Mouse (Mus musculus) frontal cortex, postnatal 25 days (tissue): ENCODE data around the gene Vsx2.
"Not testable (repeated sequence)": the region's sequence is repeated elsewhere in the genome, so short reads cannot be mapped to it uniquely, and the experiment has no call there.

Experiments used
- DNase-seq, 2 experiments: peaks; one replicate each; pipeline ENCODE4 v3.0.0; 2022; ENCODE audit warnings: low spot score in 2 of 2

The Vsx2 gene

GRCm38 (mm10) chr12:84569336-84569970 is at the start of gene Vsx2:
Vsx2 (plus strand) TSS chr12:84569762.
- no peak for DNase-seq

GRCm38 (mm10) chr12:84523728-84524127 is 45.8 kb upstream of the Vsx2 start:
- DNase-seq: no peak

- DNase-seq: no peak
Measured at GRCm38 (mm10) chr12:84524147-84525050, 45.2 kb upstream of the Vsx2 start.

- DNase-seq: no peak
Measured at GRCm38 (mm10) chr12:84525422-84525821, 44.1 kb upstream of the Vsx2 start.

- DNase-seq: no peak
Measured at GRCm38 (mm10) chr12:84530426-84530825, 39.1 kb upstream of the Vsx2 start.

GRCm38 (mm10) chr12:84531906-84532829 is 37.4 kb upstream of the Vsx2 start:
- DNase-seq: peak in 1 of 2 experiments; percentile 4

GRCm38 (mm10) chr12:84532830-84533199 is 36.7 kb upstream of the Vsx2 start:
- no peak for DNase-seq

- no peak for DNase-seq
Measured at GRCm38 (mm10) chr12:84533706-84534486, 35.7 kb upstream of the Vsx2 start.

GRCm38 (mm10) chr12:84539537-84539936 is 30.0 kb upstream of the Vsx2 start:
- DNase-seq: not testable (repeated sequence)

GRCm38 (mm10) chr12:84541391-84541958 is 28.1 kb upstream of the Vsx2 start:
- DNase-seq: no peak

GRCm38 (mm10) chr12:84546028-84546427 is 23.5 kb upstream of the Vsx2 start:
- DNase-seq: peak; percentile 27

- DNase-seq: no peak
Measured at GRCm38 (mm10) chr12:84546577-84547085, 22.9 kb upstream of the Vsx2 start.

GRCm38 (mm10) chr12:84548251-84548650 is 21.3 kb upstream of the Vsx2 start:
- DNase-seq: no peak

- DNase-seq: no peak
Measured at GRCm38 (mm10) chr12:84555218-84555617, 14.3 kb upstream of the Vsx2 start.

GRCm38 (mm10) chr12:84562558-84562957 is 7.0 kb upstream of the Vsx2 start:
- no peak for DNase-seq

GRCm38 (mm10) chr12:84567576-84567975 is 2.0 kb upstream of the Vsx2 start:
- no peak for DNase-seq

GRCm38 (mm10) chr12:84569976-84570693 is 573 bp downstream of the Vsx2 start:
- no peak for DNase-seq

GRCm38 (mm10) chr12:84570694-84571415 is 1.3 kb downstream of the Vsx2 start:
- DNase-seq: no peak
